Mouse (Mus musculus): Measurements from ENCODE around the gene Zfp398. TPM values are rescaled to one million over a fixed set of nuclear protein-coding genes. Genes with fewer than 3 reads are reported as not detected.
"Not testable (repeated sequence)": the region's sequence is repeated elsewhere in the genome, so short reads cannot be mapped to it uniquely, and the experiment has no call there.

Zfp398 gene
- polyA plus RNA-seq, 1 experiment from 2014 or later = 5.6 TPM

- no peak for DNase-seq (ENCODE audit: low spot score)
- no peaks in the 10 kb centered on the region for H3K27me3 ChIP-seq (replicated peaks; ENCODE audit: control insufficient read depth, insufficient read depth, low read length)
- H3K9ac ChIP-seq (ENCODE audit: low read depth, low read length) = no peak overlapping the region
- peaks cover 8% of the 10 kb centered on the region; the same call in 1 of the 2 replicates for H3K4me1 ChIP-seq (replicated peaks; ENCODE audit: control insufficient read depth, insufficient read depth, low read length)
- 81% methylated on average over 1 of the region's 1 CpGs for WGBS
- no peak overlapping the region for H3K27ac ChIP-seq (ENCODE audit: low read depth, low read length)
- no peak overlapping the region for H3K4me2 ChIP-seq
- no peak overlapping the region for H3K4me3 ChIP-seq (ENCODE audit: low read depth, low read length)
- H3K9me3 ChIP-seq (ENCODE audit: control insufficient read depth, low read length) = no peaks in the 10 kb centered on the region
- no peak for ATAC-seq (replicated peaks; ENCODE audit: low FRiP score)
- H3K36me3 ChIP-seq (ENCODE audit: control insufficient read depth, insufficient read depth, low read length) = no peaks in the 10 kb centered on the region
Observed at GRCm38 (mm10) chr6:47832220-47832619, 3.2 kb upstream of the Zfp398 start.

GRCm38 (mm10) chr6:47835984-47836521 is 592 bp downstream of the Zfp398 start:
- DNase-seq (ENCODE audit: low spot score) = peak; percentile 68
- no peaks in the 10 kb centered on the region for H3K27me3 ChIP-seq (replicated peaks; ENCODE audit: control insufficient read depth, insufficient read depth, low read length)
- peaks cover 19% of the 10 kb centered on the region for H3K4me1 ChIP-seq (replicated peaks; ENCODE audit: control insufficient read depth, insufficient read depth, low read length)
- H3K4me2 ChIP-seq = peak overlapping the region; percentile 92
- peak overlapping the region; percentile 95 for H3K4me3 ChIP-seq (ENCODE audit: low read depth, low read length)
- H3K36me3 ChIP-seq (ENCODE audit: control insufficient read depth, insufficient read depth, low read length) = 0 out of 2 replicates have a peak, but pooled peaks cover under 1% of the 10 kb centered on the region
- H3K9me3 ChIP-seq (ENCODE audit: control insufficient read depth, low read length) = no peaks in the 10 kb centered on the region
- ATAC-seq (replicated peaks; ENCODE audit: low FRiP score) = peak; percentile 77
- H3K9ac ChIP-seq (ENCODE audit: low read depth, low read length) = peak overlapping the region; percentile 97
- H3K27ac ChIP-seq (ENCODE audit: low read depth, low read length) = peak overlapping the region; percentile 54
- under 1% methylated on average over 42 of the region's 49 CpGs for WGBS

- peak overlapping the region; percentile 31 for H3K4me2 ChIP-seq
- WGBS = 45% methylated on average over 2 of the region's 2 CpGs
Observed at GRCm38 (mm10) chr6:47837630-47838029, 2.2 kb downstream of the Zfp398 start.

GRCm38 (mm10) chr6:47841077-47841476 is 5.6 kb downstream of the Zfp398 start:
- ATAC-seq (replicated peaks; ENCODE audit: low FRiP score) (no peak), DNase-seq (ENCODE audit: low spot score) (no peak)
- H3K9me3 ChIP-seq (ENCODE audit: control insufficient read depth, low read length) = no peaks in the 10 kb centered on the region
- 0 out of 2 replicates have a peak, but pooled peaks cover 2% of the 10 kb centered on the region for H3K36me3 ChIP-seq (ENCODE audit: control insufficient read depth, insufficient read depth, low read length)
- H3K9ac ChIP-seq (ENCODE audit: low read depth, low read length) = no peak overlapping the region
- no peak overlapping the region for H3K4me3 ChIP-seq (ENCODE audit: low read depth, low read length)
- no peak overlapping the region for H3K27ac ChIP-seq (ENCODE audit: low read depth, low read length)
- H3K27me3 ChIP-seq (replicated peaks; ENCODE audit: control insufficient read depth, insufficient read depth, low read length) = no peaks in the 10 kb centered on the region
- H3K4me2 ChIP-seq = no peak overlapping the region
- peaks cover 19% of the 10 kb centered on the region for H3K4me1 ChIP-seq (replicated peaks; ENCODE audit: control insufficient read depth, insufficient read depth, low read length)
- 96% methylated on average over 1 of the region's 1 CpGs for WGBS

More at GRCm38 (mm10) chr6:47837630-47838029, 2.2 kb downstream of the Zfp398 start:
- Histone ChIP-seq H3K4me3 (ENCODE audit: low read depth, low read length) (peak overlapping the region; percentile 3; the same call in 1 of the 2 replicates), H3K36me3 (ENCODE audit: control insufficient read depth, insufficient read depth, low read length) (0 out of 2 replicates have a peak, but pooled peaks cover 2% of the 10 kb centered on the region), H3K27ac (ENCODE audit: low read depth, low read length) (no peak overlapping the region), H3K4me1 (replicated peaks; ENCODE audit: control insufficient read depth, insufficient read depth, low read length) (peaks cover 19% of the 10 kb centered on the region), H3K27me3 (replicated peaks; ENCODE audit: control insufficient read depth, insufficient read depth, low read length) (no peaks in the 10 kb centered on the region), H3K9ac (ENCODE audit: low read depth, low read length) (0 out of 2 replicates have a peak overlapping the region, but pooled peaks have one; percentile 14), H3K9me3 (ENCODE audit: control insufficient read depth, low read length) (no peaks in the 10 kb centered on the region)
- no peak for DNase-seq (ENCODE audit: low spot score)
- ATAC-seq (replicated peaks; ENCODE audit: low FRiP score) = no peak

GRCm38 (mm10) chr6:47841831-47842230 is 6.4 kb downstream of the Zfp398 start:
- H3K36me3 ChIP-seq (ENCODE audit: control insufficient read depth, insufficient read depth, low read length) = 0 out of 2 replicates have a peak, but pooled peaks cover 2% of the 10 kb centered on the region
- H3K27ac ChIP-seq (ENCODE audit: low read depth, low read length) = no peak overlapping the region
- no peak overlapping the region for H3K4me2 ChIP-seq
- ATAC-seq (replicated peaks; ENCODE audit: low FRiP score) (no peak), DNase-seq (ENCODE audit: low spot score) (no peak)
- H3K4me1 ChIP-seq (replicated peaks; ENCODE audit: control insufficient read depth, insufficient read depth, low read length) = peaks cover 16% of the 10 kb centered on the region
- H3K9ac ChIP-seq (ENCODE audit: low read depth, low read length) = no peak overlapping the region
- no peak overlapping the region for H3K4me3 ChIP-seq (ENCODE audit: low read depth, low read length)
- WGBS = 82% methylated on average over 2 of the region's 2 CpGs
- no peaks in the 10 kb centered on the region for H3K9me3 ChIP-seq (ENCODE audit: control insufficient read depth, low read length)
- no peaks in the 10 kb centered on the region for H3K27me3 ChIP-seq (replicated peaks; ENCODE audit: control insufficient read depth, insufficient read depth, low read length)

GRCm38 (mm10) chr6:47842337-47842736 is 6.9 kb downstream of the Zfp398 start:
- H3K9me3 ChIP-seq (ENCODE audit: control insufficient read depth, low read length) = no peaks in the 10 kb centered on the region
- 85% methylated on average over 1 of the region's 1 CpGs for WGBS
- H3K36me3 ChIP-seq (ENCODE audit: control insufficient read depth, insufficient read depth, low read length) = 0 out of 2 replicates have a peak, but pooled peaks cover 2% of the 10 kb centered on the region
- H3K9ac ChIP-seq (ENCODE audit: low read depth, low read length) = no peak overlapping the region
- no peak overlapping the region for H3K4me2 ChIP-seq
- DNase-seq (ENCODE audit: low spot score) (no peak), ATAC-seq (replicated peaks; ENCODE audit: low FRiP score) (peak; percentile 71)
- H3K4me3 ChIP-seq (ENCODE audit: low read depth, low read length) = no peak overlapping the region
- H3K27me3 ChIP-seq (replicated peaks; ENCODE audit: control insufficient read depth, insufficient read depth, low read length) = no peaks in the 10 kb centered on the region
- no peak overlapping the region for H3K27ac ChIP-seq (ENCODE audit: low read depth, low read length)
- H3K4me1 ChIP-seq (replicated peaks; ENCODE audit: control insufficient read depth, insufficient read depth, low read length) = peaks cover 16% of the 10 kb centered on the region

GRCm38 (mm10) chr6:47845779-47846178 is 10.3 kb downstream of the Zfp398 start:
- Histone ChIP-seq H3K4me1 (replicated peaks; ENCODE audit: control insufficient read depth, insufficient read depth, low read length) (no peaks in the 10 kb centered on the region), H3K36me3 (ENCODE audit: control insufficient read depth, insufficient read depth, low read length) (0 out of 2 replicates have a peak, but pooled peaks cover 2% of the 10 kb centered on the region), H3K27me3 (replicated peaks; ENCODE audit: control insufficient read depth, insufficient read depth, low read length) (no peaks in the 10 kb centered on the region), H3K9ac (ENCODE audit: low read depth, low read length) (no peak overlapping the region), H3K4me3 (ENCODE audit: low read depth, low read length) (no peak overlapping the region), H3K4me2 (no peak overlapping the region), H3K27ac (ENCODE audit: low read depth, low read length) (no peak overlapping the region), H3K9me3 (ENCODE audit: control insufficient read depth, low read length) (no peaks in the 10 kb centered on the region)
- DNase-seq (ENCODE audit: low spot score) (no peak), ATAC-seq (replicated peaks; ENCODE audit: low FRiP score) (no peak)

- Histone ChIP-seq H3K27me3 (replicated peaks; ENCODE audit: control insufficient read depth, insufficient read depth, low read length) (no peaks in the 10 kb centered on the region), H3K27ac (ENCODE audit: low read depth, low read length) (no peak overlapping the region), H3K9ac (ENCODE audit: low read depth, low read length) (no peak overlapping the region), H3K4me3 (ENCODE audit: low read depth, low read length) (no peak overlapping the region), H3K4me1 (replicated peaks; ENCODE audit: control insufficient read depth, insufficient read depth, low read length) (no peaks in the 10 kb centered on the region), H3K4me2 (no peak overlapping the region), H3K9me3 (ENCODE audit: control insufficient read depth, low read length) (no peaks in the 10 kb centered on the region), H3K36me3 (ENCODE audit: control insufficient read depth, insufficient read depth, low read length) (peaks cover 5% of the 10 kb centered on the region)
- 93% methylated on average over 6 of the region's 6 CpGs for WGBS
- ATAC-seq (replicated peaks; ENCODE audit: low FRiP score) (no peak), DNase-seq (ENCODE audit: low spot score) (no peak)
Observed at GRCm38 (mm10) chr6:47857241-47857640, 21.8 kb downstream of the Zfp398 start.

- 84% methylated on average over 3 of the region's 3 CpGs for WGBS
- ATAC-seq (replicated peaks; ENCODE audit: low FRiP score); H3K4me3 ChIP-seq (ENCODE audit: low read depth, low read length); H3K27me3 ChIP-seq (replicated peaks; ENCODE audit: control insufficient read depth, insufficient read depth, low read length); H3K36me3 ChIP-seq (ENCODE audit: control insufficient read depth, insufficient read depth, low read length); H3K27ac ChIP-seq (ENCODE audit: low read depth, low read length); DNase-seq (ENCODE audit: low spot score); H3K4me2 ChIP-seq; H3K9ac ChIP-seq (ENCODE audit: low read depth, low read length); H3K9me3 ChIP-seq (ENCODE audit: control insufficient read depth, low read length); H3K4me1 ChIP-seq (replicated peaks; ENCODE audit: control insufficient read depth, insufficient read depth, low read length): not testable (repeated sequence)
Observed at GRCm38 (mm10) chr6:47857729-47858128, 22.3 kb downstream of the Zfp398 start.
